Mouse (Mus musculus) embryonic stem cell, embryonic (primary cell): ENCODE results near the gene Trpv4.

Experiments used
- CTCF ChIA-PET, 4 experiments: fragments of 300-600 bp in 2 of 4; fragments of 350-600 bp in 2 of 4; sonication (Branson Sonifier 250); formaldehyde crosslinking; loops; one replicate each; lab custom pipeline; 2022; ENCODE audit warnings: inconsistent platforms in 2 of 4; lab: Charles Lee
- POLR2A ChIA-PET, 4 experiments: fragments of 300-600 bp in 2 of 4; fragments of 350-600 bp in 2 of 4; sonication (Branson Sonifier 250); formaldehyde crosslinking; loops; one replicate each; lab custom pipeline; 2022; ENCODE audit warnings: antibody characterized with exemption in 4 of 4, inconsistent platforms in 1 of 4; lab: Charles Lee

Trpv4 gene

DNA sequence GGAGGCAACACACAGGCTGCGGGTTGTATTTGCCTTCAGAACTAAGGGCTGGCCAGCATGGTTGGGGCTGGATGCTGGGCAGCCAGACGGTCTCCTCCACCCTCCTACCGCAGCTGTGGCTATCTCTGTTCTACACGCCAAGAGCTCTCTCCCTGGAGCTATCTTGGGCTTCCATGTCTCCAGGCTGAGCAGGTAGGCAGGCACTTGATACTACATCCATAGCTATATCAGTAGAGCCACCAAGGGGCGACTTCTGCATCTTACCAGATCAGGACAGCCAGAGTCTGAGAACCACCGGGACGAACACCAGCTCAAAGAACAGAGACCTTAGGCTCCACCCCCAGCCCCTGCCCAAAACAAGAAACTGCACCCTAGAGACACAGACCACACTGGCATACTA lies 43.4 kb downstream of the Trpv4 start:
- ChIA-PET CTCF (interaction anchor here in 3 of 4 experiments (0.6 to 1.3 kb wide), 9 partner anchors 9 to 300 kb away, joined by 3 to 6 read pairs (median 3); no protein-coding TSS in a partner anchor), POLR2A (interaction anchor here in 2 of 4 experiments (0.6 to 1.2 kb wide), 2 partner anchors 54 to 411 kb away, joined by 3 read pairs; no protein-coding TSS in a partner anchor)

DNA sequence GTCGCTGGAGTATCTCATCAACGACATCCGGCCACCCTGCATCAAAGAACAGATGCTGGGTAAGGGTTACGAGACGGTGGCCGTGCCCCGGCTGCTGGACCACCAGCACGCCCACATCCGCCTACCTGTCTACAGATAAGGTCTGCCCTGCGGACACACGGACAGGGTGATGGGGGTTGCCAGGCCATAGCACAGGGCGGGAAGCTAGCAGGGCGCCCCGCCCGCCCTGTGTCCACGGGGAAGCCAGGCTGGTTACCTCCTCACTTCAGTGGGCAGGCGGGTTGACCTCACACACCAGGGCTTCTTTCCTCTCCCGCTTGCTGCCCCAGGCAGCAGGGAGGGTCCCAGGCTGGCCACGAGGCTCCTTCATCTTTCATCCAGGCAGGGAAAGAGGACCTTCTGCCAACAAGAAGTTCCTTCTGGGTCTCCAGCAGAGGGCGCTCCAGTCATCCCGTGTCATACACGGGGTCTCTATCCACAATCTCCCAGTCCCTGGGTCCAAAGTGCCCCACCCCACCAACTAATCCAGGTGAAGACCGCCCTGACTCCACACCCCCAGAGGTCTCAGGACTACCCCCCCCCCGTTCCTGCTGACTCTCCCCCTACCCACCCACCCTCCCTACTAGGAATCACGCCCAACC lies 46.1 kb downstream of the Trpv4 start:
- ChIA-PET POLR2A (no interaction called here), CTCF (interaction anchor here in 3 of 4 experiments (0.5 to 2.4 kb wide), 14 partner anchors 8 to 410 kb away, joined by 3 to 11 read pairs (median 4); partner anchors contain the start of genes Fam222a (in 1 of the 3) and Foxn4 (in 1 of the 3))

DNA sequence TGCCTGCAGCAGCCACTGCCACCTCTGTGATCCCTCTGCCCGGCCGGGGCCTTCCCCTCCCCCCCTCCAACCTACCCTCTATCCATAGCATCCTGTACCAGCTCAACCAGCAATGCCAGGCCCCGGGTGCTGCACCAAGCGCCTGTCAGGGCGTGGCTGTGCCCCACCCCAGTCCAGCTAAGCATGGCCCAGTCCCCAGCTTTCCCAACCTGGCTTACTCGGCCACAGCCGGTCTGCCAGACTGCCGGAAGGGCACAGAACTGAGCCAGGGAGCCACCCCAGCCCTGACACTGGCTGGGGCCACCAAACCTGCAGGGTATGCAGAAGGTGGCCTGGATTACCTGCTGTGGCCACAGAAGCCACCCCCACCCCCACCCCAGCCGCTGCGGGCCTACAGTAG lies 47.0 kb downstream of the Trpv4 start:
- POLR2A ChIA-PET = interaction anchor here in 3 of 4 experiments (0.7 to 1.5 kb wide), 5 partner anchors 8 to 181 kb away, joined by 3 to 14 read pairs (median 4); no protein-coding TSS in a partner anchor
- CTCF ChIA-PET = interaction anchor here in 3 of 4 experiments (0.6 to 2.3 kb wide), 10 partner anchors 8 to 338 kb away, joined by 3 to 17 read pairs (median 4); partner anchors contain the start of gene Foxn4 (in 1 of the 3)

DNA sequence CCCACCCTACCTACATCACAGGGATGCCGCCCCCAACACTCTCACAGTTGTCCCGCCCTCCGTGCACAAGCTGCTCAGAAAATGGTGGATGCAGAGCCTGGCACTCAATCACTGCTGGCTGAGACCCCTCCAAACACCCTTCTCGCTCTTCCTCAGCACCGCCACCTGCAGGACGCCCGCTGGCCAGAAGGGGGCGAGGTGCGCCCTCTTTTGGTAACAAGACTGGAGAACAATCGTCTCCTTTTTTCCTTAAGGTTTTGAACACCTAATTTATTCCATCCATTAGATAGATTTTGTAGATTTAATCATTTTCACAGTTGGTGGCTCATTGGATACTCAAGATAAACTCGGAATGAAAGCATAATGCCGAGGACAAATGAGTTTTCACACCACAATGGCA lies 49.7 kb downstream of the Trpv4 start:
- ChIA-PET POLR2A (no interaction called here), CTCF (interaction anchor here in 3 of 4 experiments (0.7 to 3.1 kb wide), 4 partner anchors 10 to 147 kb away, joined by 3 to 11 read pairs (median 3); no protein-coding TSS in a partner anchor)

DNA sequence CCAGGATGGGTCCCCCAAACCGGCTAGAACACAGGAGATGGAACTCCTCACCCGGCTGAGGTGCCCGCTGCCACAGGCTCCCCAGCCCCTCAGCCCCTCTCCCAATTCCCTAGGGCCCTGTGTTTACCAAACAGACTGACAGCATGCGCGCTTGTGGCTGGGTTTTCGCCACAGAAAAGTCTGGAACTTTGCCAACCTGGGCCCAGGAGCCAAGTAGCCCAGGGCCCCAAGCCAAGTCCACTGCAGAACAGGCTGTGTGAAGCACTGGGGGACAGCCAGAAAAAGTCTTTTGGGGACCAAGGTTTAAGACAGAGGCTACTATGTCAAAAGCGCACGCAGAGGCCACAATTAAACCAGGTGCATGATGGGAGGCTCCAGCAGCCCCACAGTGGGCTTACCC lies 50.6 kb downstream of the Trpv4 start:
- ChIA-PET CTCF (interaction anchor here in 2 of 4 experiments (0.7 to 3.1 kb wide), 4 partner anchors 10 to 147 kb away, joined by 3 to 11 read pairs (median 3); no protein-coding TSS in a partner anchor), POLR2A (no interaction called here)

DNA sequence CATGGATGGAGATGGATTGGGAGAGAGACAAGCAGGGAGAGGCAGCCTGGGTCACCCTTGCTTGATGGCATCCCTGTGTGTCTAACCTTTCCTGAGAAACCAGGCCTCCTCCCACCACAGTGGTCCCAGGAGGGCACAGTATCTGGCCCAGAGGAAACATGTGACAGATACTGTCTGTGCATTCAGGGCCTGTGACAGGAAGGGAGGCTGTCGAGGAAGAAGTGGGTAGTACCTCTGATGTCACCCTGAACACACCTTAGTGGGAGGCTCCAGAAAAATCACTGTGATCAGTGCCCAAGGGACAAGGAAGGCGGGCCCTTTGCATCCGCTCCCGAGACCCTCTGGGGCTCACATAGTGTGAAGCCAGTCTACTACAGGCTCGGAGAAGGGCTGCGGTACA lies 52.2 kb downstream of the Trpv4 start:
- ChIA-PET CTCF (interaction anchor here in 2 of 4 experiments (0.8 to 3.9 kb wide), 7 partner anchors 9 to 291 kb away, joined by 3 to 27 read pairs (median 5); no protein-coding TSS in a partner anchor), POLR2A (no interaction called here)

DNA sequence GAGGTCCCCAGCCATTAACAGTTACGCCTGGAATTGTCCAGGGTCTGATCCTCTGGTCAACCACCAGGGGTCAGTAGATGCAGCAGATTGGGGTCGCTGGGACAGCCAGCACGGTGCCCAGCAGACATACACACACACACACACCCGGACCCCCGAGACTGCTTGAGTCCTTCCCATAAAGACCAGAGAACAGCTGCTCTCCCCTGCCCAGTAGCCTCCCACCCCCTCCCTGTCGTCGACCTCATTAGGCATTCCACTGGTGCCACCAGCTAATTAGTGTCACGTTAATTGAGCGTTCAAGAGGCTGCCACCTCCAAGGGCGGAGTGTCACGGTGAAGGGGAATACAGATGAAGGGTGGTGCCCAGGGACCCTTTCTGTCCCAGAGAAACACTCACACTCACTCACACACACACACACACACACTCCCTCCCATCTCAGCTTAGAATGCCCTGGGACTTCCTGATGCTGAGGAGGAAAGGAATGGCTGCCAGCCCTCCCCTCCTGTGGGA lies 53.4 kb downstream of the Trpv4 start:
- ChIA-PET POLR2A (interaction anchor here (0.6 to 2.0 kb wide), 15 partner anchors 13 to 460 kb away, joined by 3 to 6 read pairs (median 3); partner anchors contain the start of gene Fam222a (in 1 of the 4)), CTCF (interaction anchor here (0.5 to 3.9 kb wide), 63 partner anchors 8 to 1152 kb away, joined by 3 to 38 read pairs (median 4); partner anchors contain the start of genes Gltp (in 1 of the 4), Mmab (in 1 of the 4) and Mvk (in 1 of the 4))

DNA sequence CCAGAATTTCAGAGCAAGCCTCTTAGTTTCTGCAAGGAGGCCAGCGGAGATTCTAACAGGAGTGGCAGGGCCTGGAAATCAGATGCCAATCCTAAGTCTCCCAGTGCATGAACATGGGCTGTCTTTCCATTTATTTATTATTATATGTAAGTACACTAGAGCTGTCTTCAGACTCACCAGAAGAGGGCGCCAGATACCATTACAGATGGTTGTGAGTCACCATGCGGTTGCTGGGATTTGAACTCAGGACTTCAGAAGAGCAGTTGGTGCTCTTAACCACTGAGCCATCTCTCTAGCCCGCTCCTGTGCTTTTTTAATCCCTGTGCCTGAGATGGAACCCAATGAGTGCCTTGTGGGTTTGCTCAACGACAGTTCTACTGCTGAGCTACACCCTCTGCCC lies 54.2 kb downstream of the Trpv4 start:
- CTCF ChIA-PET = interaction anchor here (0.5 to 3.9 kb wide), 57 partner anchors 8 to 876 kb away, joined by 3 to 38 read pairs (median 4); partner anchors contain the start of genes Gltp (in 1 of the 4), Mmab (in 1 of the 4) and Mvk (in 1 of the 4)
- POLR2A ChIA-PET = interaction anchor here in 3 of 4 experiments (0.6 to 2.0 kb wide), 9 partner anchors 14 to 758 kb away, joined by 3 to 6 read pairs (median 4); partner anchors contain the start of gene Fam222a (in 1 of the 3)

DNA sequence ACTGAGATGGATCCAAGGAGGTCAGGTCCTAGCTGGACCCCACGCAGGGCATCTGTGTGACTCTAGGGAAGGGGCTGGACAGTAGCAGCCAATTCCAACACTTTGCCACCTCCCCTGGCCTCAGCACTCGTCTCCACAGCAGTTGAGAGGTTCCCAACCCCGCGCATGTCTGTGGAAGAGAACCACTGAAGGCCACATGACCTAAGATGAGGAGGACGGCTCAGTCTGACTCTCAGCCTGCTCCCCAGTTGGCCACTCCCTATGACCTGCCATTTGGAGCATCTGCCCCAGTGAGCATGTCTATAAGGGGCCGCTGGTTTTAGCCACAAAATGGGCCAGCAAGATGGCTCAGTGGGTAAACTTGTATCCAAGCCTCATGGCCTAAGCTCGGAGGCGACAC lies 56.2 kb downstream of the Trpv4 start:
- POLR2A ChIA-PET = interaction anchor here in 3 of 4 experiments (0.5 to 1.4 kb wide), 5 partner anchors 15 to 98 kb away, joined by 3 read pairs; no protein-coding TSS in a partner anchor
- CTCF ChIA-PET = interaction anchor here in 3 of 4 experiments (0.7 to 2.5 kb wide), 4 partner anchors 11 to 1447 kb away, joined by 3 to 7 read pairs (median 5); partner anchors contain the start of genes Mmab (in 1 of the 3) and Mvk (in 1 of the 3)

DNA sequence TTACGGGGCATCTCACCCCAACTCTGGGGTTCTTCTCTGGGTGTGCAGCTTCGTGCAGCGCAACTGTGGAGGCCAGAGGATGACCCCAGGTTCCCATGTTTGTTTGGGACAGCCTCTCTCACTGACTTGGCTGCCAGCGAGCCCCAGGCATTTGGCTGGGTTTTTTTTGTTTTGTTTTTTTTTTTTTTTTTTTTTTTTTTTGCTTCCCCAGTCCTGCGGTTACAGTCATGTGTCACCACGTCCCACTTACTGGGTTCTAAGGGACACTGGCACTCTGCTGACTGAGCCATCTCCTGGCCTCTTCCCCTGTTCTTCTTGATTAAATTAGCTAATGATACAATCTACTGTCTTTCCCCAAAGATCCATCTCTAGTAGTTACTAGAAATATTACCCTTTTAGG lies 60.6 kb downstream of the Trpv4 start:
- POLR2A ChIA-PET = interaction anchor here in 2 of 4 experiments (0.6 to 0.7 kb wide), 3 partner anchors 119 to 431 kb away, joined by 3 to 12 read pairs (median 4); no protein-coding TSS in a partner anchor
- CTCF ChIA-PET = interaction anchor here in 1 of 4 experiments (0.6 to 2.2 kb wide), 4 partner anchors 12 to 941 kb away, joined by 3 to 11 read pairs (median 4); no protein-coding TSS in a partner anchor

DNA sequence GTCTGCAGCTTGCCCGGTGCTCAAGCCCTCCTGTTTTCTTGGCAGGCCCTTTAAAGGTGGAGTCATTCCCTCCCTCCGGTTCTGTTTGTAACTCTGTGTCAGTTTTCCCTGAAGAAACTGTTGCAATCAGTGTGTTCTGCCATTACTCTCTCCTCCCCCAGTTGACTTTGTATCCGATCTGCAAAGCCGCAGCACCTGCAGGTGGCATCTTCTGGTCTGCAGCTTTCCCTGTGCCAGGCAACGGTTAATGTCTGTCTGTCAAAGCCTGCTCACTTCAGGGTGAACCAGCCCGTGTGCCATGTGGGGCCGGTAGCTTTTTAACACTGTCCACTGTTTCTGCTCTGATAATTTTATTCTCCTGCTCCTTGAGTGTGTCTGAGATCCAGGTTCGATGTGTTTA lies 61.0 kb downstream of the Trpv4 start:
- ChIA-PET POLR2A (interaction anchor here in 2 of 4 experiments (0.7 to 1.3 kb wide), 3 partner anchors 9 to 274 kb away, joined by 3 read pairs; no protein-coding TSS in a partner anchor), CTCF (interaction anchor here in 2 of 4 experiments (0.5 to 2.2 kb wide), 6 partner anchors 7 to 42 kb away, joined by 3 to 11 read pairs (median 3); no protein-coding TSS in a partner anchor)

DNA sequence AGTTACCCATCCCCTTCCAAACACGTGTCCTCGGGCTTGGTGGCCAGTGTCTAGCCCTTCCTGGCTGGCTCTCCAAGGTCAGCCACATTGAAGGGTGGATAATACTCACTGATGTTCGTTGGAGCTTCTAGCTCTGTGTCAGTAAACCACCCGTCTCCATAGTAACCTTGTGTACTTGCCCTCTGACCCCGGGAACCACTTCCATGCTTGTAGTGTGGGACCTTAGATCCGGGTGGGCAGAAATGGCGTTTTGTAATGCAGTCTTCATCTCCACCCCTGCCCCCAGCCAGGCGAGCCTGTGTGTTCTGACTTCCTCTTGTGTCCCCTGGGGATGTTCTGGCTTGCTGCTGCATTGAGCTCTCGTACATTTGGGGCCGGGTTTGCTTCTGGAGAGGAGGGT lies 61.6 kb downstream of the Trpv4 start:
- POLR2A ChIA-PET = interaction anchor here in 3 of 4 experiments (0.6 to 1.7 kb wide), 5 partner anchors 9 to 81 kb away, joined by 3 to 6 read pairs (median 4); partner anchors contain the start of gene Fam222a (in 1 of the 3)
- CTCF ChIA-PET = interaction anchor here in 2 of 4 experiments (0.5 to 1.6 kb wide), 6 partner anchors 8 to 43 kb away, joined by 3 to 6 read pairs (median 4); no protein-coding TSS in a partner anchor

DNA sequence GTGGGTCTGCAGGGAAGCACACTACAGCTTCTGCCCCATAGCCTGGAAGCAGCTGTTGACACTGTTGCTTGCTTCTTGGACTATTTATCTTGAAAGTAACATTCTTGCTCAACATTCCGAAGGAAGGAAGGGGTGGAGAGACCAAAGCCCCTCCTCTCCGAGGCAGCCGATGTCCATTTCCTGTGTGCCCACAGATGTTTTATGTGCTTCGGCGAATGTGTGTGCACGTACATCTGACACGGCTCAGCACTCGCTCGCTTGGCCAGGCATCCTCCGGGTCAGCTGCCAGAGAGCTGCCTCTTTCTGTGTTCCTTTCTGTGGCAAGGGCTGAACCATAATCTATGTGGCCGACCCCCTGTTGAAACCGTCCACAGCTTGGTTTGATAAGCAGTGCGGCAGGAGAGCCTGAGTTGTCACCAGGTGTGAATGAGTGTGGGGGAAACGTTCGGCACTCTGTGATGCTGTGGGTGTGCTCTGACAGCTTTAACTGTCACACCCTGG lies 63.4 kb downstream of the Trpv4 start:
- CTCF ChIA-PET = interaction anchor here in 2 of 4 experiments (0.7 to 3.1 kb wide), 5 partner anchors 9 to 31 kb away, joined by 3 to 15 read pairs (median 4); no protein-coding TSS in a partner anchor

DNA sequence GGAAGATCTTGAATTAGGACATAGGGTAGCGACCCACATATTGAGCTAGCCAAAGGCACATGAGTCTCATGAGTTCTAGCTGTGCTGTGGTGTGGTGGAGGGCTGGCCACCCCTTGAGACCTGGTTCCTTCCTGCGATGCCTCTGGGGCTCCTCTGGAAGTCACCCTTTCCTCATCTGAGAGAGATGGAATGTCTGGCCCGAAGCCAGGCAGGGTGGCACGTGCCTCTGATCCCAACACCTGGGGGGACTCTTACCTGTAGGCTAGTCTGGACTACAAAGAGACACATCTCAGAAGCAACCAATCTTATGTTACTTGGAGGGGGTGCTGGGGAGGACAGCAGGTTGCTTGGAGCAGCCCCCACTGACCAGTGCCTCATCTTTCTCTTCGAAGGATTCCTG lies 64.3 kb downstream of the Trpv4 start:
- ChIA-PET CTCF (interaction anchor here in 2 of 4 experiments (0.6 to 3.1 kb wide), 4 partner anchors 10 to 33 kb away, joined by 3 to 15 read pairs (median 6); no protein-coding TSS in a partner anchor), POLR2A (interaction anchor here in 2 of 4 experiments (1.2 to 1.3 kb wide), 3 partner anchors 23 to 150 kb away, joined by 3 to 7 read pairs (median 4); partner anchors contain the start of genes Fam222a (in 1 of the 2), Mmab (in 1 of the 2) and Mvk (in 1 of the 2))

More for the DNA sequence above, 63.4 kb downstream of the Trpv4 start:
- POLR2A ChIA-PET = interaction anchor here in 2 of 4 experiments (0.5 to 1.3 kb wide), 8 partner anchors 12 to 615 kb away, joined by 3 to 4 read pairs (median 3); partner anchors contain the start of genes Fam222a (in 1 of the 2), Mmab (in 1 of the 2) and Mvk (in 1 of the 2)

DNA sequence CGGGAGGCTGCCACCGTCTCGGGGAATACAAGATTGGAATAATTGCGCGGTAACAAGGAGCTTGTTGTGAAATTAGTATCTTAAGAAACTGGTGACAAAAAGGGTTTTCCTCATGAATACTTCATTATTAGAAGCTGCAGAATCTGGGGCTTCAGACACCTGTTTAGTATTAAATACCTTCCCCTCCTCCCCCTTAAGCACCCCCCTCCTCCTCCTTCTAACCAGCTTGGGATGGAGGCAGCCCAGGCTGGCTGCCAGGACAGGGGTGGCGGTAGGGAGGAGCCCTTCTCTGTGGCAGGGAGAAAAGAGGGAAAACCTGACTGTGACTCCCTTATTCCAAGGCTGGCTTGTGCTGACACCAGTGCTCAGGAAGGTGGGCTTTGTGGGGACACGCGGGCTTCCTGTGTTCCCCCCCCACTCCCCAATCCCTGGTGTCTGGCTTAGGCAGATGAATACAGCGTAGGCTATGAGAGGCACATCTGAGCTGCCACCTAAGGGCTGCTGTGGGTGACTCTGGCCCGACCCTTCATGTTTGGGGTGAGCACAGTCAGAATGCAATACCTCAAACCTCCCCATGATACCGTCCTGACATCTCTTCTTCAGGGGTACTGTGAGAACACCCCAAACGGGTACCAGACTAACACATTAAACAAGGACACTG lies 64.9 kb downstream of the Trpv4 start:
- ChIA-PET POLR2A (interaction anchor here in 3 of 4 experiments (0.6 to 1.3 kb wide), 4 partner anchors 23 to 246 kb away, joined by 3 to 7 read pairs (median 4); partner anchors contain the start of genes Mmab (in 1 of the 3) and Mvk (in 1 of the 3)), CTCF (interaction anchor here in 2 of 4 experiments (1.0 to 3.1 kb wide), 2 partner anchors 10 to 11 kb away, joined by 3 to 15 read pairs; no protein-coding TSS in a partner anchor)

DNA sequence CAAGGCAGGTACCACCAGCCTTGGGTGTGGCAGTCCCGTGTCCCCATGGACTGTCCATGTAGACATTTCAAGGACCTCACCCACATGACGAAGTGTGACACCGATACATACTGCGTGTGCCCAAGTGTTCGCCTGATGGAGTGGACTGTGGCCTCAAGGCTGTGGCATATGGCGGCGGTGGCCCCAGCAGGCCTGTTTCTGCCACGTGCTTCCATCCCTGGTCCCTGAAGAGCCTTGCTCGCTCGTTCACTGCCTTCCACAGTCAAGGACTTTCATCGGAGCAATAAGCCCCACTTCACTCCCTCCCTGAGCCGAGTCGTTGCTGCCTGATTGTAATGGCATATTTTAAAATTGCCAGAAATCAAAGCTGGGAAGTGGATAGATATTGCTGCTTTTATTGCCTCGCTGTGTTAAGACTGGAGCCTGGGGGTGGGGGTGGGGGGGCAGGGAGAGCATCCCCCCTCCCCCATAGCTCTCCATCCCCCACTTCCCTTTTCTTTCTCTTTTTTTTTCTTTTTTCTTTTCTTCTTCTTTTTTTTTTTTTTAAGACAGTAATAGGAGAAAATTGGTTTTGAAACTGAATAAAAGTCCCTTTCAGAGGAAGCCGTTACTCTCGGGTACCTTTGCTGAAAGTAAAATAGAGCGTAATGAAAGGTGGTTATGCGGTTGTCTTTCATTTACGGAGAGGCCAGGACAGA lies 65.6 kb downstream of the Trpv4 start:
- POLR2A ChIA-PET = interaction anchor here in 1 of 4 experiments (0.7 kb wide), 1 partner anchor 200 kb away, joined by 5 read pairs; no protein-coding TSS in a partner anchor
- CTCF ChIA-PET = interaction anchor here in 2 of 4 experiments (1.0 to 3.1 kb wide), 2 partner anchors 11 to 12 kb away, joined by 3 to 15 read pairs; no protein-coding TSS in a partner anchor
